Mouse (Mus musculus) bone marrow macrophage, adult 2 months (primary cell): ENCODE measurements around the gene Ube2cbp.

Source experiments
- CTCF ChIP-seq: IDR thresholded peaks from 2 replicates; pipeline ENCODE4 v1.5.1; 2012; ENCODE audit warnings: low read depth, mild to moderate bottlenecking, low read length, moderate library complexity
- POLR2A ChIP-seq: IDR thresholded peaks from 2 replicates; pipeline ENCODE4 v1.6.1; 2012; ENCODE audit warnings: mild to moderate bottlenecking, low read depth, low read length, borderline replicate concordance

DNA sequence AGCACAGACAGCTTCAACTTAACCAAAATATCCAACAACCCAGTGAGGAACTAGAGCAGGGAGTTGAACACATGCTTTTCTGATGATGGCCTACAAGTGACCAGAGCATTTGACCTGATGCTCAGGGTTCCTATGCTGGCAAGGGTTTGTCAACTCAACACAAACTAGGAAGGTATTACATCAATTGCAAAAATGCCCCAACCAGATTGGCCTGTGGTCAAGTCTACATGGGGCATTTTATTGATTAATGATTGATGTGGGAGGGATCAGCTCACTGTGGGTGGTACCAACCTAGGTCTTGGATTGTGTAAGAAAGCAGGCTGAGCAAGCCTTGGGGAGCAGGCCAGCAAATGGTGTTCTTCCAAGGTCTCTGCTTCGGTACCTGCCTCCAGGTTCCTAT lies 46.8 kb downstream of the Ube2cbp start:
- TF ChIP-seq POLR2A, result no peak
- no peak for TF ChIP-seq CTCF
